Mouse (Mus musculus): ENCODE data around the gene Ipo9.
"Not testable (repeated sequence)": the region's sequence is repeated elsewhere in the genome, so short reads cannot be mapped to it uniquely, and the experiment has no call there.

Gene Ipo9

GRCm38 (mm10) chr1:135430669-135431017 lies 344 bp upstream of the Ipo9 start:
- no peak for DNase-seq (ENCODE audit: low spot score in 2 of 2)

DNA sequence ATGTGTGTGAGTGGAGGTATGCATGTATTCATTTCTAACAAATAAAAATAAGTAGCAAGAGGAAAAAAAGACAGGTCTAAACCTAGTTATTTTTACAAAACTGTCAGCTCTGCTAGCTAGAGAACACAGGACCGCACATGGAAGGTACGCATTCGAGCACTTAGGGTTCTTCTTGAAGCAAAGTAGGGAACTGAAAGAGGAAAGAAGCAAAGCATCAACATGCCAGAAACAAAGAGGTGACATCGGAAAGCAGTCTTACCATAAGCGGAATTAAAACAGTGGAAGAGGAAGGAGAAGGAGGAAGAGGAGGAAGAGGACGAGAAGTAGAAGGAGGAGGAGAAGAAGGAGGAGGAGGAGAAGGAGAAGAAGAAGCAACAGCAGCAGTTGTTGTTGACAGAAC lies 2.9 kb downstream of the Ipo9 start:
- DNase-seq (ENCODE audit: low spot score in 2 of 2), result no peak

DNA sequence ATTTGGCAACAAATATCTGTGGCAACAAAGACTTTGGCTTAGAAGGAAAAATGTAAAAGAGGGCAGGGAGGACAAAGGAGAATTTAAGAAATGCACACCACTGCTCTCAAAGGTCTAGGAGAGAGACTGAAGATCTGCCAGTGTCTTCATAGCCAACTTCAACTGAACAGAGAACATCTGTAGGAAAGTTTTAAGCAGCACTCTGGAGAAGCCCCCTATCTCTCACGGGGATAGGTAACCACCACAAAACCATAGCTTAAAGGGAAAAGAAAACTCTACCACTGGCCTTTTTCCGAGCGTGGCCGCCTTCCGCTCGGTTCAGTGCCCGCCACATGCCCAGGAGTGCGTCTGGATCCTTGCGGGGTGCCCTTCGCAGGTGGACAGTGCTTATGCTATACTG lies 3.7 kb downstream of the Ipo9 start:
- DNase-seq (ENCODE audit: low spot score in 2 of 2), result no peak

GRCm38 (mm10) chr1:135422772-135423171 lies 7.5 kb downstream of the Ipo9 start:
- DNase-seq (ENCODE audit: low spot score in 2 of 2), result no peak

- no peak for DNase-seq (ENCODE audit: low spot score in 2 of 2)
These were observed 16.3 kb downstream of the Ipo9 start for GRCm38 (mm10) chr1:135413996-135414395.

GRCm38 (mm10) chr1:135412130-135412529 lies 18.2 kb downstream of the Ipo9 start:
- no peak for DNase-seq (ENCODE audit: low spot score in 2 of 2)

GRCm38 (mm10) chr1:135410967-135411366 lies 19.3 kb downstream of the Ipo9 start:
- DNase-seq (ENCODE audit: low spot score in 2 of 2), result no peak

- no peak for DNase-seq (ENCODE audit: low spot score in 2 of 2)
These were observed 21.3 kb downstream of the Ipo9 start for GRCm38 (mm10) chr1:135408973-135409372.

GRCm38 (mm10) chr1:135405356-135405755 lies 24.9 kb downstream of the Ipo9 start:
- DNase-seq (ENCODE audit: low spot score in 2 of 2), result no peak

- no peak for DNase-seq (ENCODE audit: low spot score in 2 of 2)
These were observed 28.7 kb downstream of the Ipo9 start for GRCm38 (mm10) chr1:135401452-135402110.

- no peak for DNase-seq (ENCODE audit: low spot score in 2 of 2)
These were observed 30.8 kb downstream of the Ipo9 start for GRCm38 (mm10) chr1:135399466-135399865.

DNA sequence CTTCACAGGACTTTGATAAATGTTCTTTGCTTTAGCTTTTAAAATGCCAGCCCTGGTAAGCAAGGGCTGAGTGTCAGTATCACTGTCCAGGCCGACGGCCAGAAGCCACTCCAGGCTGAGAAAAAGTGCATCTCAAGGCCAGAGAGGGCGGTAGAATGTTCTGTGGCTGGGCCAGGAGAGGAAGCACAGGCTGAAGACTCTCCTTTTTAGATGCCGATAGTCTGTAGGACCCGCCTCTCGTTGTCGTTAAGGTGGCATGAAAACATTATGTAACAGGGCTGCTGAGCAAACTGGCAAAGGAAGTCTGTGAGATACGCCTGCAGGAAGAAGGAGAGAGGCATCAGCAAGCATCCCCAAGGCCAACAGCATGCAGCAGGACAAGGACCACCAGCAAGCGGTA lies 45.1 kb downstream of the Ipo9 start:
- no peak for DNase-seq (ENCODE audit: low spot score in 2 of 2)

GRCm38 (mm10) chr1:135384171-135384570 lies 46.1 kb downstream of the Ipo9 start:
- DNase-seq (ENCODE audit: low spot score in 2 of 2), result no peak

- not testable (repeated sequence) for DNase-seq (ENCODE audit: low spot score in 2 of 2)
These were observed 48.7 kb downstream of the Ipo9 start for GRCm38 (mm10) chr1:135381560-135381959.

DNA sequence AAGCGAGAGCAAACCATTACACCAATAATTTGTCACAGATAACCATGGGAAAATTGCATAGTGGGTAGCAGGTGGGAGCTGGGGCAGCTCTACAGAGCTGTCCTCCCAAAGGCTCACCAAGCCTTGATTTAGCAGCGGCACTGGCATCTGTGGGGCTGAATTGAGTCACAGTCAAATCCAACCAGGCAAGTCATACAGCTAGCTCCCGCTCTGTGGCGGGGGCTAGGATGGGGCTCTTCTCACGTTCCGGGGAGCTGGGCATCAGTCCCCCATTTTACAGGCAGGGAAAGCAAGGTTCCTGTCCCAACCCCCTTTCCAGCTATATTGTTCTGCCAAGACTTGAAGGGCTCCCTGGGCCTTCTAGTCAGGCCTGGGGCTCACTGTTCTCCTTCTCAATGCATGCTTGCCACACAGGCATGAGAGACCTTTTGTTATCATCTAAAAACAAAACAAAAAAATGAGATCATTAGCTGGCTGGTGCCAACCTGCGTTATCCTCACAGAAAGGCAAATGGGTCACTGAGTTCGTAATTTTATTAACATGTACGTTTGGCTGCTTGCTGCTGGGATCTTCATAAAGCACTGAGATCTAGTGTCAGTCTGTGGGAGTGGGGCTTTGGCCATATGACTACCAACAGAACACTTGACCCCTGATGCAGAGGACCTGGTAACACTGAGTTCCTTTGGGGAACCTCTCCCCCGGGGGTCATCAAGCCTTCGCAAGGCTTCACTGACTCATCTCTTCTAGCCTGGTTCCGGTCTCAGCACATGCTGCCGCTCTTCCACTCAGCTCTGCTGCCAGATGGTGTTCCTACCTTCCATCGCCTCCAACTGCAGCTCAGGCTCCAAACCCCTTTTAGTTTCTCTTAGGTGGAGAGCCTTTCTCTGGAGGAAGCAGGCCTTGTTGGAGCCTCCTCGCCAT lies 50.0 kb downstream of the Ipo9 start:
- DNase-seq (ENCODE audit: low spot score in 2 of 2), result no peak

- no peak for DNase-seq (ENCODE audit: low spot score in 2 of 2)
These were observed 51.3 kb downstream of the Ipo9 start for GRCm38 (mm10) chr1:135379048-135379447.

- DNase-seq (ENCODE audit: low spot score in 2 of 2), result no peak
These were observed 51.7 kb downstream of the Ipo9 start for GRCm38 (mm10) chr1:135378576-135378975.

- no peak for DNase-seq (ENCODE audit: low spot score in 2 of 2)
These were observed 55.3 kb downstream of the Ipo9 start, which contains the start of gene Shisa4 for GRCm38 (mm10) chr1:135374868-135375581. Shisa4 (minus strand) TSS chr1:135375237.

DNA sequence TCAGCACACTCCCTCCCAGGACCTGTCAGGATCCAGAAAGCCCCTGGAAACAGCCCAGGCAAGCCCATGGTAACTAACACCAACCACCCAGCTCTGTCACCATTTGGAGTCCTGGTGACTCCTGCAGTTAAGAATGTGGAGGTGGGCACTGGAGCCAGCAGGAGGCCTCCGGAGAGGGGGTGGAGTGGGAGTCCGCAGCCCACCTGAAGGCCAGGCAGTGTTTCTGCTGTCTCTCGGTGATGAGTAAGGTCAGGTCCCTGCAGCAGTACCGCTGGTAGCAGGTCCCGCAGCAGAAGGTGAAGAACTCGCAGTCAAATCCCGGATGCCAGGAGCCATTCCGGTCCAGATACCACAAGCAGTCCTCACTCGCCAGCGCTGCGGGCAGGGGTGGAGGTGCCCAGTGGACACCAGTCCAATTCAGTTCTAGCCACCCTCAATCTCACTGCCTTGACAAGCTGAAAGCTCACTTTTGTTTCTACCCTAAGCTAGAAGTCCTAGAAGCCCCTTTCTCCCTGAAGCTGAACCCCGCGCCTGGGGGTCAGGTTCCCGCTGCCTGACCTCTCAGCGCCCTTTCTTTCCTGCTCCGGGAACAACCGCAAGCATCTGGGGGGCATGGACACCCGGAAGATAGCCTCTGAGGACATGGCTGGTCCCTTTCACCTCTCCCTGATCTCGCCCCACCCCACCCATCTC lies 56.0 kb downstream of the Ipo9 start:
- no peak for DNase-seq (ENCODE audit: low spot score in 2 of 2)

- no peak for DNase-seq (ENCODE audit: low spot score in 2 of 2)
These were observed 57.1 kb downstream of the Ipo9 start for GRCm38 (mm10) chr1:135373171-135373677.

DNA sequence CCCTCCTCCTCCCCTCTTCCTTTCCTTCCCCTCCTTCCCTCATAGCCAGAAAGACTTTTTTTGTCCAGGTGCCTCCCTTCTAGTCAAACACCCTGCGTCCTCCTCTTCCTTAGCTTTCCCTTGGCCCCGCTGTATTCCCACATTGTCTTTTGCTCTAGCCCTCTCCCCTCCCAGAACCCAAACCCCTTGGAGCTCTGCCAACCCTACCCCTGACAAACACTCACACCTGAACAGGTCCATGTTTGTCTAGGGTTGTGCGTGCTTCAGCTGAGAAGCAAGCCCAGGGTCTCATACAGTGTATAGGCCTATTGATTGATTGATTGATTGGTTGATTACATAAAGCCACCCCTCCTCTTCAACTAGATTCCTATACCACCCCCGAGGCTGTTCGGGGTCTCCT lies 60.9 kb downstream of the Ipo9 start:
- no peak for DNase-seq (ENCODE audit: low spot score in 2 of 2)

DNA sequence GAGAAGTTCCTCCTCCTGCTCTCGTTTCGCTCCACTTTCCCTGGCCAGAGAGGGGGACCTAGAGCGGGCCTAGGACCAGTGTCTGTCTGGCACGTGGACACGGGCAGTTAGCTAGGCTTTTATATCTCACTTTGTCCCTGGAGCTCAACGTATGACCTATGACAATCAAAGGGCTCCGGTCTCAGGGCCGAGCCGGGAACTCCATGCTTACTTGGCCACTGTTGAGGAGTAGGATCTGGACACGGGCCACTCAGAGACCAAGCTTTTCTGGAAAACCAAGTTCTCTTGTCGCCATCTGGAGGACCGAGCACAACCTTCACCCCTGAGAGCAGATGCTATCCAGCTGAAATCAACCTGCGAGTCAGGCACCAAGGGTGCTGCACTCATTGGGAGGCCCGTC lies 61.3 kb downstream of the Ipo9 start:
- no peak for DNase-seq (ENCODE audit: low spot score in 2 of 2)

Data from thymus, postnatal 10 days (tissue).